Mouse (Mus musculus) ES-E14 (cell line): ENCODE measurements around the gene Pip4k2a.

Experiments
- CHD2 ChIP-seq: IDR thresholded peaks from 2 replicates; pipeline ENCODE4 v1.6.1; 2014; ENCODE audit warnings: mild to moderate bottlenecking, low read depth, low read length, inconsistent platforms
- HCFC1 ChIP-seq: IDR thresholded peaks from 2 replicates; pipeline ENCODE4 v1.6.1; 2012; ENCODE audit warnings: low read length, inconsistent platforms, borderline replicate concordance; ENCODE audit not compliant: insufficient read depth
- MAFK ChIP-seq: IDR thresholded peaks from 2 replicates; pipeline ENCODE4 v1.6.1; 2014; ENCODE audit warnings: mild to moderate bottlenecking, low read depth, low read length, inconsistent platforms; ENCODE audit not compliant: insufficient read depth
- ZNF384 ChIP-seq: IDR thresholded peaks from 2 replicates; pipeline ENCODE4 v1.6.1; 2012; ENCODE audit warnings: low read depth, low read length, inconsistent platforms

- TF ChIP-seq MAFK (no peak), HCFC1 (no peak), CHD2 (no peak), ZNF384 (no peak)
Observed at GRCm38 (mm10) chr2:18853345-18853744, 144.6 kb downstream of the Pip4k2a start.
